Mouse (Mus musculus): Measurements from ENCODE around the gene Fut7. TPM values are rescaled to one million over a fixed set of nuclear protein-coding genes. Genes with fewer than 3 reads are reported as not detected.

Fut7 gene
- polyA plus RNA-seq, 1 experiment: 0.51 TPM

DNA sequence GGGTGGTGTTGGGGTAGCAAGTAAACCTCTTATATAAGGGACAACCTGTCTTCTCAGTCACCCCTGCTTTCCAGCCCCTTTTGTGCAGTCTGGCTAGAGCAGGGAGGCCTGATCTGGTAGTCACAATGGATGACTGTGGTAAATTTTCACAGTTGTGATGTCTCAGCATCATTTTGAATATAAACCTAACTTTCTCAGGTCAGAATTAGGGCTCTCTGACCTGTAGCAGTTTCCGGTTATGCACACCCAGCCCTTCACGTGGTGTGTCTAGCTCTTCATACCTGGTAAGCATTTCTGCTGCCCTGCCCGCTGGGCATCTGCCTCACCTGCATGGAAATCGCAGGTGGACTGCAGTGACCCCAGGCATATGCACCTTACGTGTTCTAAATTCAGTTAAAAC is 4.2 kb downstream of the Fut7 start:
- WGBS: 90% methylated on average over 5 of the region's 5 CpGs
- Histone ChIP-seq H3K4me3 (replicated peaks; ENCODE audit: insufficient read depth, low read depth, low read length) (no peak overlapping the region), H3K27ac (ENCODE audit: insufficient read depth, low read length) (no peak overlapping the region), H3K27me3 (ENCODE audit: control insufficient read depth, insufficient read depth, low read length) (no peaks in the 10 kb centered on the region), H3K4me1 (ENCODE audit: control insufficient read depth, insufficient read depth, low read length) (peaks cover 59% of the 10 kb centered on the region)
- DNase-seq: no peak
- TF ChIP-seq CTCF (IDR thresholded peaks at IDR 0.05; ENCODE audit: borderline replicate concordance, insufficient read depth, low read depth, low read length) (no peak), POLR2A (IDR thresholded peaks at IDR 0.05; ENCODE audit: borderline replicate concordance, insufficient read depth, low read length) (no peak)

DNA sequence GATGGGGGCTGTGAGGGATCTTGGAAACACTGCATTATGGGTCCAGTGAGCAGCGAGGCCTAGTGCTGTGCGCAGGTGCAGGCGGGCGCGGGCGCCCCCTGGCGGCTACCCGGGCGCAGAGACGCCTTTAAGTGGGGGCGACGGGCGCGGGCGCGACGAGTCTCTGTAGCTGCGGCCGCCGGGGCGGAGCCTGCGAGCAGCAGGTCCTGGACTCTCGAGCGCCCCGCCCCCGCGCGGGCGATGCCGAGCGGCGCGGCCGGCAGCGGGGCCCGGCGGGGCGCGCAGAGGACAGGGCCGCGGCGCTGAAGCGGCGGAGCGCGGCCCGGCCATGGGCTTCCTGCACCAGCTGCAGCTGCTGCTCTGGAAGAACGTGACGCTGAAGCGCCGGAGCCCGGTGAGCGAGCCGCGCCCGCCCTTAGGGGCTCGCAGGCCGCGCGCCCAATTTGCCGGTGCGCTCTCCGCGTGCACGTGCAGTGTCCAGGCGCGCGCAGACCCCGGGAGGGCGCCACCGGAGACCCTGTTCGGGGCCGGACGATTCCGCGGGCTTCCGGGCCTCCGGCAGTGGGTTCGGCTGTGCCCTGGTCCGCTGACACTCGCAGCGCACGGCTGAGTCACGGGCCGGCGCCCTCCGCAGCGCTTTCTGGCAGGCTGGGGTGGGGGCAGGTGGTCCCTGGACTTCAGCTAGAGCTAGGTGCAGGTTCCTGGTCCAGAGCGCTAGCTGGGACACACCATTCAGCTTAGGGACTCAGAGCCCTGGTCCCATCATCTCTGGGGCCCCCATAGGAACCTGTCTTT is 5.6 kb downstream of the Fut7 start, which contains the start of gene Abca2:
Abca2 (plus strand) TSS at position 262 of the 795 bp plus-strand sequence.
- peak; percentile 45; the same call in 1 of the 2 replicates for TF ChIP-seq POLR2A (IDR thresholded peaks at IDR 0.05; ENCODE audit: borderline replicate concordance, insufficient read depth, low read length)
- peak; percentile 87 for TF ChIP-seq CTCF (IDR thresholded peaks at IDR 0.05; ENCODE audit: borderline replicate concordance, insufficient read depth, low read depth, low read length)
- DNase-seq: peak; percentile 97
- WGBS: under 1% methylated on average over 77 of the region's 89 CpGs

DNA sequence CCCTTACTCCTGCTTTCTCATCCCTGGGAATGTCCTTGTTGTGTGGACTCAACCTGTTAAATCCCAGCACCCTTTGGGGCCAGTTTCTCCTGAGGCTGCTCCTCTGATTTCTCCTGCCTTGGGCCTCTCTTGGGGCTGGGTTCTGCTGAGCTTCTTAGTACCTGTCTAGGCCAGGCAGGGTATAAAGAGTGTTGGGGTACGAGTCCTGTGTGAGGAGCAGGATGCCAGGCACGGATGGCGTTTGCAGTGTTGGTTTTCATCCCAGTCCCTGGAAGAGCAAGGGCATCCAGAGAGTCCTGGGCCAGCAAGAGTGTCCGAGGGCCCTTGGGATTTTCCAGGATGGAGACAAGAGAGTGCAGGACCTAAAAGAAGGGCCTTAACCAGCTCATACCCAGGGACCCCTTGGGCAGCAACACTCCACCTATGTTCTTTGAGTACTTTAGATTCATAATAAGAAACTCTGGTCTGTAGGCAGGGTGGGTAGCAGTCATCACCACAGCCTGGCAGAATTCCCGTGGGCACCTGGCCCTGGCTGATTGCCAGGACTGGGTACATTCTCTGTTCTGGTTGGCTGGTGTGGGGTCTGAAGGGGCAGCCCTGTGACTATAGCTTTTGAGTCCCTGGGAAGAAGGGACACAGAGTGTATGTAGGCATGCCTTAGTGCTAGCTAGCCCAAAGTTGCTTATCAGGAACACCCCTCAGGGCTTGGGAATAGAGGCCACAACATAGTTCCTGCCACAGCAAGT is 6.5 kb downstream of the Fut7 start:
- peak overlapping the region; percentile 100 for H3K27ac ChIP-seq (ENCODE audit: insufficient read depth, low read length)
- TF ChIP-seq POLR2A (IDR thresholded peaks at IDR 0.05; ENCODE audit: borderline replicate concordance, insufficient read depth, low read length): 0 out of 2 replicates have a peak, but pooled peaks have one; percentile 10
- no peak for TF ChIP-seq CTCF (IDR thresholded peaks at IDR 0.05; ENCODE audit: borderline replicate concordance, insufficient read depth, low read depth, low read length)
- no peaks in the 10 kb centered on the region for H3K27me3 ChIP-seq (ENCODE audit: control insufficient read depth, insufficient read depth, low read length)
- peaks cover 64% of the 10 kb centered on the region for H3K4me1 ChIP-seq (ENCODE audit: control insufficient read depth, insufficient read depth, low read length)
- peak overlapping the region; percentile 71 for H3K4me3 ChIP-seq (replicated peaks; ENCODE audit: insufficient read depth, low read depth, low read length)
- peak; percentile 74 to 78 for DNase-seq
- WGBS: 2% methylated on average over 5 of the region's 5 CpGs

More for the DNA sequence above, 5.6 kb downstream of the Fut7 start, which contains the start of gene Abca2:
- H3K27me3 ChIP-seq (ENCODE audit: control insufficient read depth, insufficient read depth, low read length): no peaks in the 10 kb centered on the region
- peak within 1 kb of the TSS; percentile 71 for H3K4me3 ChIP-seq (replicated peaks; ENCODE audit: insufficient read depth, low read depth, low read length)
- peak within 1 kb of the TSS; percentile 100 for H3K27ac ChIP-seq (ENCODE audit: insufficient read depth, low read length)
- H3K4me1 ChIP-seq (ENCODE audit: control insufficient read depth, insufficient read depth, low read length): peaks cover 59% of the 10 kb centered on the region

DNA sequence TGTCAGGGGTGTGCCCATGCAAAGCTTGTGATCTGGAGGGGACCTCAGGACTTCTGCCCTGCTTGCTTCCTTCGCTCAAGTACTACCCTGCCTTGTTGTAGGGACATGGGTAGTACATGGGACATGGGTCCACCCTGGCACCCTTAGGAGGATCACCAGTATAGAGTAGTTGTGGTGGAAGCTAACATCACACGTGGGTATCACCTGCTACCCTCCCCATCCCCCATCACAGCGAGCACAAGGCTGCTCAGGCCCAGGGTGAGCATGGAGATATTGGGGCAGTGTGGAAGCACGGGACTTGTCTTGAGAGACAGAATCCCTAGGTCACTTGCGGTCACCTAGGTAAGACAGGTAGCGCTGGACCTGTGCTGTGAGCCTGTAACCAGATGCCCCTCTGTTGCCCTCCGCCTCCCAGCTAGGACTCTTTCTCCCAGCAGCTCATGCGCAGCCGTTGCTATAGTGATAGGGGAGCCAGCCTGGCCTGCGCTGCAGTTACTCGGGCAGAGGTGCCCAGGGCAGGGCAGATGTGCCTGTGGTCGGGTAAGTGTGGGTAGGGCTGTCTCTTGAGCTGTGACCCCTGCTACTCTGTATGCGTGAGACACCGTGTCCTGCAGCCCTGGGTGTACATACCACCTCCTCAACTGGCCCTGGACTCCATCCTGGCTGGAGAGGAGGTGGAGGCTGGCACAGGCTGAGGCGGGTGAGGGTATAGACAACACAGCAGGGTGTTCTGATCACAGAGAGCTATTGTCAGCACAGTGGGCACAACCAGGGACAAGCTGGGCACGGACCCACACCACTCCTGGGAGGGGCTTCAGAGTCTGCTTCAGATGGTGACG is 7.5 kb downstream of the Fut7 start:
- peak; percentile 16; the same call in 1 of the 2 replicates for TF ChIP-seq POLR2A (IDR thresholded peaks at IDR 0.05; ENCODE audit: borderline replicate concordance, insufficient read depth, low read length)
- TF ChIP-seq CTCF (IDR thresholded peaks at IDR 0.05; ENCODE audit: borderline replicate concordance, insufficient read depth, low read depth, low read length): no peak
- H3K27ac ChIP-seq (ENCODE audit: insufficient read depth, low read length): peak overlapping the region; percentile 100
- WGBS: 17% methylated on average over 17 of the region's 17 CpGs
- DNase-seq: peak; percentile 59 to 62
- H3K4me3 ChIP-seq (replicated peaks; ENCODE audit: insufficient read depth, low read depth, low read length): peak overlapping the region; percentile 71
- peaks cover 66% of the 10 kb centered on the region for H3K4me1 ChIP-seq (ENCODE audit: control insufficient read depth, insufficient read depth, low read length)
- H3K27me3 ChIP-seq (ENCODE audit: control insufficient read depth, insufficient read depth, low read length): no peaks in the 10 kb centered on the region

DNA sequence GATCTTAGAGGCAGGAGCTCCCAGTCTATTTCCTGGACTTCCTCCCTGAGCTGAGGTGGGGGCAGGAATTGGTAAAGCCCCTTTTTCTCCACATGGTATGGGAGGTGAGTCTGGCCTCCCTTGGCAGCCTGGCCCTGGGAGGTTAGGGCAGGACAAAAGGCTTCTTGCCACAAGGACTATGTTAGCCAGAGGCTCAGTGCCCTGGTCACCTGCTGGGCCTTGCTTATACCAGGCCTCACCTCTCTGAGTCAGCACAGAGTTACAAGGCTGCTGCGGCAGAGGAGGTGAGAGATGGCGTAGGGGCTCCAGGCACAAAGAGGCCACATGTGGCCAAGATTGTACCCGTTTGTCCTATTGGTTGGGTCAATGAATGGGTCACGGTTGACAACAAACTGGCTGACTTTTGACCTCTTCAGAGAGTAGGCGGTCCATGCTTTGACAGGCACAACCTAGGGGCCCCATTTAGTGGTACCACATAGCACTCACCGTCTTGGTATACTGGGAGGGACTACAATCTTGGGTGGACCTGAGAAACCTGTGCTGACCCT is 8.3 kb downstream of the Fut7 start:
- Histone ChIP-seq H3K4me1 (ENCODE audit: control insufficient read depth, insufficient read depth, low read length) (peaks cover 66% of the 10 kb centered on the region), H3K27me3 (ENCODE audit: control insufficient read depth, insufficient read depth, low read length) (no peaks in the 10 kb centered on the region), H3K27ac (ENCODE audit: insufficient read depth, low read length) (peak overlapping the region; percentile 100), H3K4me3 (replicated peaks; ENCODE audit: insufficient read depth, low read depth, low read length) (peak overlapping the region; percentile 71)
- WGBS: 27% methylated on average over 6 of the region's 6 CpGs
- DNase-seq: peak; percentile 53 to 61
- TF ChIP-seq CTCF (IDR thresholded peaks at IDR 0.05; ENCODE audit: borderline replicate concordance, insufficient read depth, low read depth, low read length) (no peak), POLR2A (IDR thresholded peaks at IDR 0.05; ENCODE audit: borderline replicate concordance, insufficient read depth, low read length) (no peak)

DNA sequence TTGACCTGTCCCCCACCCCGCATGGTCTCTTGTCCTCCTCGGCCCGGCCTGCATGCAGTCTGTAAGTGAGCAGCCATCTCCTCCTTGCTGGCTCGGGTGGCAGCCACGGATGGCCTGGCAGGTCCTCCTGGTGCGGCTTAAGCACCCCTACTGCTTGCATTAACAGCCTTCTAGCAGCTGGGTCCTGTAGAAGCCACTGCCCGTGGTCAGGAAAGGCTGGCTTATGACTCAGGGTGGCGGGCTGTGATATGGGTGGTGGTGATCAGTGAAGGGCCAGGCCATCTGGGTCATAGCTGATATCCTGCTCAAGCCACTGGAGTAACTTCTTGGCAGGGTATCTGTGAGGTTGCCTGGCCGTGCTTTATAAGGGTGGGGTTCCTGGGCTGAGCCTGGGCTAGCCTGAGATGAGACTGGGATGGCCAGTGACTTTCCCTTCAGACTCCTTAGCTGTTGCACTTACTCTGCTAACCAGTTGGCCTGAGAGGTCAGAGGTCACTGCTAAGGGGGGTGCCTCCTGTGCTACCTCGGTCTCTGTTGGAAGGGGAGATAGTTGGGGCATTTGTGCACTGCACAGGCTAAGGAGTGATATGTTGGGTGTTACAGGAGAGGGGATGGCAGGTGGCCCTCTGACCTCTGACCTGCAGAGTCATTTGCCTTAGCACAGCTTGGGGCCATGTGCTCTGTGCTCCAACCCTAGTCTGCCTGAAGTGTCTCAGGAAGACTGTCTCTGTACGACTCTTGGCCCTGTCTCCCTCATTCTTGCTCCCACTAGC is 9.4 kb downstream of the Fut7 start:
- H3K4me1 ChIP-seq (ENCODE audit: control insufficient read depth, insufficient read depth, low read length): peaks cover 73% of the 10 kb centered on the region
- no peaks in the 10 kb centered on the region for H3K27me3 ChIP-seq (ENCODE audit: control insufficient read depth, insufficient read depth, low read length)
- TF ChIP-seq POLR2A (IDR thresholded peaks at IDR 0.05; ENCODE audit: borderline replicate concordance, insufficient read depth, low read length): no peak
- peak overlapping the region; percentile 71 for H3K4me3 ChIP-seq (replicated peaks; ENCODE audit: insufficient read depth, low read depth, low read length)
- 24% methylated on average over 11 of the region's 11 CpGs for WGBS
- H3K27ac ChIP-seq (ENCODE audit: insufficient read depth, low read length): peak overlapping the region; percentile 77; the same call in 1 of the 2 replicates
- peak in 1 of 2 experiments; percentile 48 for DNase-seq

Measured in cerebellum, adult 2 months (tissue).